Mouse (Mus musculus) hindlimb bud, embryonic 11.5 days (tissue): Measurements from ENCODE around the gene Klk1b5.
A peak's percentile ranks its signal among the peaks of the same experiment; 100 is the strongest.
"Not testable (repeated sequence)": the region's sequence is repeated elsewhere in the genome, so short reads cannot be mapped to it uniquely, and the experiment has no call there.

Experiments used
- DNase-seq: peaks from one replicate; pipeline ENCODE4 v3.0.0-alpha.2; 2012; ENCODE audit warnings: low read depth, low spot score; ENCODE audit errors: extremely low spot score

Klk1b5 gene

DNA sequence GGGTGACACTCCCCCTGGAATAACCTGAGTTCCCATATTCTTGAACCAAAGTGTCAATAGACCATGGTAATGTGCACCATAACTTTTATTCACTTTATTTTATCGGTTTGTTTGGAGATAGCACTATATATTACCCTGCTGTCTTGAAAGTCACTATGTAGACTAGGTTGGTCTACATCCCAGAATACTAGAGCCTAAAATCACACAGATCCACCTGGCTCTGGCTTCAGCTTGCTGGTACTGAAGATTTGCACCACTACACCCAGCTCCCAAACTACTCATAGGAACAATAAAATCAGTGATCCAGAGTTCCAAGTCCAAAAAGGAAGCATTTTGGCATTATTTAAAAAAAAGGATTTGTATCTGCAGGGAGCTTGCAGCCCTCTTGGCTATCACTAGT lies at the start of gene Klk1b5:
TSS of gene Klk1b5 (plus strand) at position 301 of the 400 bp plus-strand sequence.
- no peak for DNase-seq

- DNase-seq, result no peak
Measured at GRCm38 (mm10) chr7:44179299-44180045, 36.3 kb upstream of the Klk1b5 start.

DNA sequence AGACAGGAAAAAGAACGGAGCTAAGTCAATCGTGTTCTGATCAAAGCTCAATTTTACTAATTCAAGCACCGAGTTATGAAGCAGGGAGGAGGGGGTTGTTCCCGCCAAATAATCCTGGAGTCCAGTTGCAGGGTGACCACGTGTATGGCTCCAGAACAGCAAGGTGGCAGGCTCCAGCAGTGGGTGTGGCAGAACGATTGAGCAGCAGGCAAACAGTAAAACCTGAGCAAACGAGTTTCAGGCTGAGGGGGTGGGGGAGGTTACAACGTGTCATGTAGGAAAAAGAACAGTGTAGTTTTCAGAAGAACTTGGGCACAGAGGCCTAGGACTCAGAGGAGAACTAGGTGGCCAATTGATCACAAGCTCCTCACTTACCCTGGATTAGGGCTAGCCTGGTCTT lies 29.2 kb upstream of the Klk1b5 start:
- DNase-seq, result not testable (repeated sequence)

DNA sequence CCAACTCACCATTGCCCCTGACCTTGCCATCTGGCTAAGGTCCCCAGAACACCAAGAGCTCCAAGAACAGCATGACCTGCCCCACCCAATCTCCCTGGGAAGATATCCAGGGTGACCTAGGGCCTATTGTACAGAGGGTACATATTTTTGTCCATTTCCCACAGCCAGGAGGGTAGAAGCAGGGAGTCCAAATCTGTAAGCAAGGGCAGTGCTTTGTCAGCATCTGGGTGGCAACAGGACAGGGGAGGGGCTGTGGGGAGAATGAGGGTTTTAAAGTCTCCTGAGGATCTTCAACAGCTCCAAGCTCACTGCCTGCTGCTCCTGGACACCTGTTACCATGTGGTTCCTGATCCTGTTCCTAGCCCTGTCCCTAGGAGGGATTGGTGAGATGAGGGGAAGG lies 27.8 kb upstream of the Klk1b5 start, which contains the start of gene Klk1b24:
TSS of gene Klk1b24 (plus strand) at position 301 of the 400 bp plus-strand sequence.
- DNase-seq, result not testable (repeated sequence)

- DNase-seq, result not testable (repeated sequence)
Measured at GRCm38 (mm10) chr7:44193466-44193865, 22.3 kb upstream of the Klk1b5 start.

DNA sequence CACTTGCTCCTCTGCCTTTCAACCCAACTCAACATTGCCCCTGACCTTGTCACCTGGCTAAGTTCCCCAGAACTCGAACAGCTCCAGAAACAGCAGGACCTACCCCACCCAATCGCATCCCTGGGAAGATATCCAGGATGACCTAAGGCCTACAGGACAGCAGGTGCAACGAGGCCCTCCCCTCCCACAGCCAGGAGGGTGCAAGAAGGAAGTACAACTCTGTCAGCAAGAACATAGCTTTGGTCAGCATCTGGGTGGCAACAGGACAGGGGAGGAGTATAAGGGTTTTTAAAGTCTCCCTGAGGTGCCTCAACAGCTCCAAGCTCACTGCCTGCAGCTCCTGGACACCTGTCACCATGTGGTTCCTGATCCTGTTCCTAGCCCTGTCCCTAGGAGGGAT lies 17.9 kb upstream of the Klk1b5 start, which contains the start of gene Klk1b3:
TSS of gene Klk1b3 (plus strand) at position 301 of the 400 bp plus-strand sequence.
- DNase-seq, result no peak

DNA sequence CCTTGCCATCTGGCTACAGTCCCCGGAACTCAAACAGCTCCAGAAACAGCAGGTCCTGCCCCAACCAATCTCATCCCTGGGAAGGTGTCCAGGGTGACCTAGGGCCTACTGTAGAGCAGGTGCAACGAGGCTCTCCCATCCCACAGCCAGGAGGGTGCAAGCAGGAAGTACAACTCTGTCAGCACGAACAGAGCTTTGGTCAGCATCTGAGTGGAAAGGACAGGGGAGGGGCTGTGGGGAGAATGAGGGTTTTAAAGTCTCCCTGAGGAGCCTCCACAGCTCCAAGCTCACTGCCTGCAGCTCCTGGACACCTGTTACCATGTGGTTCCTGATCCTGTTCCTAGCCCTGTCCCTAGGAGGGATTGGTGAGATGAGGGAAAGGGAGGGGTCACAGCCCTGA lies 8.6 kb upstream of the Klk1b5 start, which contains the start of gene Klk1b4:
TSS of gene Klk1b4 (plus strand) at position 301 of the 400 bp plus-strand sequence.
- not testable (repeated sequence) for DNase-seq

DNA sequence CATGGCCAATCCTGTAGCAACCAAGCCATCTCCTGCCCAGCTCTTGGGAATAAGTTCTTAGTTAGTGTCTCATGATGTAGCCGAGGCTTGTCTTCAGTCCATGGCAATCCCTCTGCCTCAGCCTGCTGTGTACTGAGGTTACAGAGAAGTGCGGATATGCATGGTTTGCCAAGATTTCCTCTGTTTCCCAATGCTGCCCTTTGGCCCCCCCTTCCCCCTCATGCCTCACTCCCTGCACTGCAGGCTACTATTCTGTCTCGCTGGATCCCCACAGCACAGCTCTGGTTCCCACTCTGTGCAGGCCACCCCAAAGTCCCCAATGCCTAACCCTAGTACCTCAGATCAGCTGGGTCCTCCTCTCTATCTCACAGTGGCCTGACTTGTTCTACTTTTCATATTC lies 7.4 kb upstream of the Klk1b5 start:
- no peak for DNase-seq

DNA sequence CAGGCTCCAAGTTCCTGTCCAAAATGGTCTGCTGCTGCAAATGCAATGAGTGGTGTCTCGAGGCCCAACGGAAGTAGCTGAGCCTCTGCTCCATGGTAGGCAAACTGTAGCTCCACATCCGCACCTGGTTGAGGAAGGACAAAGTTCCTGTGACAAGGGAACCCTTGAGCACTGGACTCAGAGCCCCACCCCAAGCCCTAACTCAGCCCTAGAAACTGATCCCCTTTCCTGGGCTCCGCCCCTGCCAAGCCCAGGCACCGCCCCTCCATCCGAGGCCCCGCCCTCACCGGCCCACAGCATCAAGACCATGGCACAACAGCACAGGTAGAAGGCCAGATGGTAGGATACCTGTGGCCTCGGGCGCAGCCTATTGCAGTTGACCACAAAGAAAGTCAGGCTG lies 5.9 kb downstream of the Klk1b5 start:
- not testable (repeated sequence) for DNase-seq

GRCm38 (mm10) chr7:44222335-44222734 lies 6.6 kb downstream of the Klk1b5 start:
- not testable (repeated sequence) for DNase-seq

GRCm38 (mm10) chr7:44225076-44225475 lies 9.3 kb downstream of the Klk1b5 start, which contains the start of gene Klk1:
Gene Klk1, plus strand, starts transcription at chr7:44225360.
- DNase-seq, result no peak

DNA sequence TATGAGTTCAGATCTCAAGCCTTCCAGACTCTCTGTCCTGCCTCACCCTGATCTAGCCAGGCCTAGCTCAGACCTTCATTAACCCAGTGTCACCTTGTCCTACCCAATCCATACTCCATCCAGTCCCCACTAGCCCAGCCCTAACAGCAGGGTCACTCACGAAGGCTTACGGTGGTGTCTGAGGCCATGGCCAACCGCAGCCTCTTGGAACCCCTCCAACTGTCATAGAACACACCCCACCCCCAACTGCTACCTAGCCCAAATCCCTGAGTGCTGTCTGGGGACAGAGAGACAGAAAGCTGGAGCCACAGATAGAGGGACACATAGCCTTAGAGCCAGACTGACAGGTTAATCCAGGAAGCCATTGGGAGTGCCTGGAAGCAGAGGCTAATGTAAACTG lies 20.2 kb downstream of the Klk1b5 start, which contains the start of gene Gm36864:
TSS of gene Gm36864 (plus strand) at position 269 of the 400 bp plus-strand sequence.
- DNase-seq, result no peak

DNA sequence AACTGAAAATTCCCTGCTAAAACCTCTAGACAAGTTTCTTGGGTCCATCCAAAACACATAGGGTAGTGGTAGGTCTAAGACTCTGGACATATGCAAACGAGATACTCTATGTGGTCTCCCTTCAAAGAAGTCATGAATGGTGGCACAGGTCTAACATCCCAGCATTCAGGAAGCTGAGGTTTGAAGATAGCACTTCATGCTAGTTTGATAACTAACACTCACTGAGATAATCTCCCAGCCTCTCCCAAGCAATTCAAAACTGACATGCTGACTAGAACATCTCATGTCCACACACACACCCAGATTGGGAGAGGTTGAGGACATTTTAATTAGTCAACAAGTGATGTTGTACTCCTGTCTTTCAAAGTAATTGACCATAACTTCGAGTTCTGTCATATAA lies 24.2 kb downstream of the Klk1b5 start:
- DNase-seq, result no peak

GRCm38 (mm10) chr7:44240712-44241111 lies 25.0 kb downstream of the Klk1b5 start:
- DNase-seq, result no peak

- no peak for DNase-seq
Measured at GRCm38 (mm10) chr7:44241163-44241562, 25.4 kb downstream of the Klk1b5 start.

- no peak for DNase-seq
Measured at GRCm38 (mm10) chr7:44244080-44244479, 28.3 kb downstream of the Klk1b5 start.

DNA sequence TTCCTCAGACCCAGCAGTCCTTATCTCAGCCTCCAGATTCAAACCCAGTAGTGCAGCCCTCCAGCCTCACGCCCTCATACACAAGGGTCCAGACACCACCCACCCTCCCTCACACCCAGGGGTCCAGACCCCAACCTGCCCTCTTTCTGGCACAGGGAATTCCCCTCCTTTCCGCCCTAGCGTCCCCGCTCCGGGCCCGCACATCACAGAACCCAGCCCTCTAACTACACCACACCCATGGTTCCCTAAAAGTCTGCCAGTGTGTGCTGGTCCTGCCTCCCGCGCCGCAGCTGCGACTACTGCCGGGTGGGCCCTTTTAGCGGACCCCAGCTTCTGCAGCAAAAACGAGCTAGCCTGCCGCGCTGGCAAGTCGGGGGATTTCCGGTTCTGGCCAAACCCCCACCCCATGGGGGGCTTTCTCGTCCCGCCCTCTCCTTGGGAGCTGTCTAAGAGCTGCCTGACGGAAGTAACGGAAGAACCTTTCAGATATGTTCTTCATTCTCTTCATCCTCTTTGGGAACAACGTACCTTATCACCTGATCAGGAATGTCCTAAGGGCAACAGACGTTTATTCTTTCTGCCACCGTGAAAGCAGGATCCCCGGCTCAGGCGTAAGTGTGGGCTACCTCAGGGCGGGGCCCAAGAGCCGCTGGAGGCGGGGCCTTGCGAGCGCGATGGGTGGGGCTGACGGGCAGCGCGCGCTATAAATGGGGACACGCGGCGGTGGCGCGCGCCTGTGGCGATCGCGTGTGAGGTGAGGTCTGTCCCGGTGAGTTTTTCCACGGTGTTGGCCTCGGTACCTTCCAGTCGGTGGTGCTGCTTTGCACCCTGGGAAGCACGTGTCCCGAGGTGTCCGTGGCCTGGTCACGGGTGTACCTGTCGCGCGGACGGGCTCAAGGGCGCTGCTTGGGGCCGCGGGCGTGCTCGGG lies 30.6 kb downstream of the Klk1b5 start, which contains the start of the genes 1700028J19Rik and 2410002F23Rik:
TSS of gene 1700028J19Rik (minus strand) at position 641 of the 929 bp plus-strand sequence.
TSS of gene 2410002F23Rik (plus strand) at position 668 of the 929 bp plus-strand sequence.
- DNase-seq, result peak; percentile 97

- DNase-seq, result no peak
Measured at GRCm38 (mm10) chr7:44246984-44247470, 31.3 kb downstream of the Klk1b5 start.

DNA sequence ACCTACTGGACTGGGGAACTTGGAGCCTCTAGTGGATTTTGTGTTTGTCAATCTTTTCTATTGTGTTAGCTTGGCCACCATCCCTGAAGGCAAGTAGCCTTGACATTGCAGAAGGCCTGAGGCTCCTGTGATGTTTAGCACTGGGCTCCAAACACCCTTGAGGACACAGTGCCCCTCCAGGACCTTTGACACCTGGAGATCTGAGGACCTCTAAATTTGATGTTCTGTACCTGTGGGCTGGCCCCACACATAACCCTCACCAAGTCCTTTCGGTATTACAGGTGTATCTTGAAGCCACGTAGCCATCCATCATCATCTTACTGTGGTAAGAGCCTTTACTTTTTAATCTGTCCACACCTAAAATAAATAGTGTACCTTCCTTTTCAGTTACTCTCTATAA lies 32.2 kb downstream of the Klk1b5 start:
- no peak for DNase-seq

GRCm38 (mm10) chr7:44249248-44249647 lies 33.5 kb downstream of the Klk1b5 start:
- DNase-seq, result no peak

- not testable (repeated sequence) for DNase-seq
Measured at GRCm38 (mm10) chr7:44250732-44251275, 35.1 kb downstream of the Klk1b5 start.
